Mouse (Mus musculus) lung, embryonic 15.5 days (tissue): ENCODE results near the gene Dzip1. TPM values are rescaled to one million over a fixed set of nuclear protein-coding genes. Genes with fewer than 3 reads are reported as not detected.

ENCODE experiments used
- ATAC-seq: fragments of 200-750 bp; cut with Nextera tagmentation; 2 replicates; pipeline ENCODE4 v1.8.0; 2017; ENCODE audit warnings: moderate number of reproducible peaks, borderline replicate concordance; ENCODE audit not compliant: low FRiP score, low TSS enrichment; ENCODE audit errors: extremely low read depth
- H3K27ac ChIP-seq: fragments of 300-500 bp; sonication (generic); 2 replicates; pipeline ENCODE4 v1.5.1; 2015; ENCODE audit warnings: moderate library complexity, mild to moderate bottlenecking, inconsistent platforms
- H3K27me3 ChIP-seq: fragments of 300-500 bp; sonication (generic); 2 replicates; pipeline ENCODE4 v1.6.1; 2015; ENCODE audit warnings: inconsistent platforms
- H3K36me3 ChIP-seq: fragments of 300-500 bp; sonication (generic); 2 replicates; pipeline ENCODE4 v1.6.1; 2015; ENCODE audit warnings: inconsistent platforms
- H3K4me1 ChIP-seq: fragments of 300-500 bp; sonication (generic); 2 replicates; pipeline ENCODE4 v1.6.1; 2015; ENCODE audit warnings: inconsistent platforms
- H3K4me2 ChIP-seq: fragments of 300-500 bp; sonication (generic); 2 replicates; pipeline ENCODE4 v1.6.1; 2015; ENCODE audit warnings: inconsistent platforms, mild to moderate bottlenecking, moderate library complexity
- H3K4me3 ChIP-seq: fragments of 300-500 bp; sonication (generic); 2 replicates; pipeline ENCODE4 v1.5.1; 2015; ENCODE audit warnings: mild to moderate bottlenecking, inconsistent platforms
- H3K9ac ChIP-seq: fragments of 300-500 bp; sonication (generic); 2 replicates; pipeline ENCODE4 v1.6.1; 2015; ENCODE audit warnings: inconsistent platforms
- H3K9me3 ChIP-seq: fragments of 300-500 bp; sonication (generic); 2 replicates; pipeline ENCODE4 v1.6.1; 2016; ENCODE audit warnings: inconsistent platforms
- WGBS: fragments of 180-500 bp; shearing (Covaris S2); methylation state at CpG from one replicate; pipeline ENCODE4 v1.1.7; 2015; 5-methylcytosine and 5-hydroxymethylcytosine counted together
- polyA plus RNA-seq: library from polyadenylated mRNA; unstranded; fragments of >200 nt; fragmentation: Nextera tagmentation; extraction: Ambion mirVana; gene quantifications from 2 replicates; pipeline ENCODE4 v1.2.1, GENCODE M21; 2015

The Dzip1 gene
- polyA plus RNA-seq, 1 experiment from 2014 or later, result 18.2 TPM

- Histone ChIP-seq H3K27me3 (no peaks in the 10 kb centered on the region), H3K4me1 (no peaks in the 10 kb centered on the region), H3K27ac (no peak overlapping the region), H3K4me2 (no peak overlapping the region), H3K9me3 (no peaks in the 10 kb centered on the region), H3K36me3 (peaks cover 28% of the 10 kb centered on the region; the same call in 1 of the 2 replicates), H3K4me3 (no peak overlapping the region), H3K9ac (no peak overlapping the region)
- 71% methylated on average over 7 of the region's 7 CpGs for WGBS
- no peak for ATAC-seq
These were observed 30.0 kb downstream of the Dzip1 start for GRCm38 (mm10) chr14:118895228-118895627.

- Histone ChIP-seq H3K4me3 (no peak overlapping the region), H3K9me3 (no peaks in the 10 kb centered on the region), H3K36me3 (peaks cover 36% of the 10 kb centered on the region), H3K9ac (no peak overlapping the region), H3K4me2 (no peak overlapping the region), H3K4me1 (no peaks in the 10 kb centered on the region), H3K27me3 (no peaks in the 10 kb centered on the region), H3K27ac (no peak overlapping the region)
- no peak for ATAC-seq
- 87% methylated on average over 4 of the region's 4 CpGs for WGBS
These were observed 35.2 kb downstream of the Dzip1 start for GRCm38 (mm10) chr14:118890101-118890500.

- no peaks in the 10 kb centered on the region for H3K27me3 ChIP-seq
- ATAC-seq, result 0 out of 2 replicates have a peak, but pooled peaks have one; percentile 44
- WGBS, result 64% methylated on average over 7 of the region's 7 CpGs
- H3K9ac ChIP-seq, result no peak overlapping the region
- H3K9me3 ChIP-seq, result no peaks in the 10 kb centered on the region
- H3K4me3 ChIP-seq, result no peak overlapping the region
- H3K27ac ChIP-seq, result 0 out of 2 replicates have a peak overlapping the region, but pooled peaks have one; percentile 34
- H3K4me1 ChIP-seq, result peaks cover 10% of the 10 kb centered on the region
- H3K36me3 ChIP-seq, result peaks cover 38% of the 10 kb centered on the region
- H3K4me2 ChIP-seq, result no peak overlapping the region
These were observed 41.1 kb downstream of the Dzip1 start for GRCm38 (mm10) chr14:118884250-118884556.

- peak overlapping the region; percentile 34 for H3K27ac ChIP-seq
- H3K9ac ChIP-seq, result no peak overlapping the region
- H3K27me3 ChIP-seq, result no peaks in the 10 kb centered on the region
- H3K4me2 ChIP-seq, result no peak overlapping the region
- peaks cover 40% of the 10 kb centered on the region for H3K36me3 ChIP-seq
- H3K4me3 ChIP-seq, result no peak overlapping the region
- peak; percentile 56; the same call in 1 of the 2 replicates for ATAC-seq
- WGBS, result 59% methylated on average over 18 of the region's 18 CpGs
- no peaks in the 10 kb centered on the region for H3K9me3 ChIP-seq
- H3K4me1 ChIP-seq, result peaks cover 10% of the 10 kb centered on the region
These were observed 41.7 kb downstream of the Dzip1 start for GRCm38 (mm10) chr14:118883344-118884249.

- WGBS, result 72% methylated on average over 10 of the region's 10 CpGs
- H3K4me1 ChIP-seq, result peaks cover 10% of the 10 kb centered on the region
These were observed 44.6 kb downstream of the Dzip1 start for GRCm38 (mm10) chr14:118880696-118881095.

GRCm38 (mm10) chr14:118878346-118878910 lies 46.8 kb downstream of the Dzip1 start:
- H3K4me2 ChIP-seq, result no peak overlapping the region
- no peak overlapping the region for H3K27ac ChIP-seq
- no peak overlapping the region for H3K9ac ChIP-seq
- no peaks in the 10 kb centered on the region for H3K27me3 ChIP-seq
- no peaks in the 10 kb centered on the region; the same call in 1 of the 2 replicates for H3K4me1 ChIP-seq
- no peak overlapping the region for H3K4me3 ChIP-seq
- peaks cover 31% of the 10 kb centered on the region for H3K36me3 ChIP-seq
- no peaks in the 10 kb centered on the region for H3K9me3 ChIP-seq
- 75% methylated on average over 11 of the region's 11 CpGs for WGBS
- no peak for ATAC-seq

More at GRCm38 (mm10) chr14:118880696-118881095, 44.6 kb downstream of the Dzip1 start:
- Histone ChIP-seq H3K27ac (no peak overlapping the region), H3K9me3 (no peaks in the 10 kb centered on the region), H3K36me3 (peaks cover 39% of the 10 kb centered on the region), H3K9ac (no peak overlapping the region), H3K4me2 (no peak overlapping the region), H3K4me3 (no peak overlapping the region), H3K27me3 (no peaks in the 10 kb centered on the region)
- ATAC-seq, result no peak

GRCm38 (mm10) chr14:118874786-118875415 lies 50.4 kb downstream of the Dzip1 start:
- WGBS, result 54% methylated on average over 10 of the region's 10 CpGs
- ATAC-seq, result peak; percentile 27; the same call in 1 of the 2 replicates
- H3K4me1 ChIP-seq, result peaks cover 2% of the 10 kb centered on the region; the same call in 1 of the 2 replicates
- peaks cover 26% of the 10 kb centered on the region for H3K36me3 ChIP-seq
- no peak overlapping the region for H3K27ac ChIP-seq
- H3K27me3 ChIP-seq, result no peaks in the 10 kb centered on the region
- no peak overlapping the region for H3K9ac ChIP-seq
- H3K9me3 ChIP-seq, result no peaks in the 10 kb centered on the region
- H3K4me2 ChIP-seq, result no peak overlapping the region
- no peak overlapping the region for H3K4me3 ChIP-seq

GRCm38 (mm10) chr14:118874126-118874525 lies 51.1 kb downstream of the Dzip1 start:
- H3K4me2 ChIP-seq, result no peak overlapping the region
- peaks cover 19% of the 10 kb centered on the region for H3K36me3 ChIP-seq
- no peak overlapping the region for H3K4me3 ChIP-seq
- WGBS, result 92% methylated on average over 4 of the region's 4 CpGs
- ATAC-seq, result no peak
- no peak overlapping the region for H3K27ac ChIP-seq
- H3K27me3 ChIP-seq, result no peaks in the 10 kb centered on the region
- peaks cover 3% of the 10 kb centered on the region; the same call in 1 of the 2 replicates for H3K4me1 ChIP-seq
- H3K9ac ChIP-seq, result no peak overlapping the region
- no peaks in the 10 kb centered on the region for H3K9me3 ChIP-seq

GRCm38 (mm10) chr14:118869712-118870111 lies 55.5 kb downstream of the Dzip1 start:
- Histone ChIP-seq H3K27ac (no peak overlapping the region), H3K4me3 (no peak overlapping the region), H3K4me2 (no peak overlapping the region), H3K9ac (no peak overlapping the region), H3K9me3 (no peaks in the 10 kb centered on the region), H3K27me3 (no peaks in the 10 kb centered on the region), H3K4me1 (peaks cover 15% of the 10 kb centered on the region), H3K36me3 (no peaks in the 10 kb centered on the region; the same call in 1 of the 2 replicates)
- peak; percentile 27; the same call in 1 of the 2 replicates for ATAC-seq
- 52% methylated on average over 6 of the region's 6 CpGs for WGBS

GRCm38 (mm10) chr14:118868102-118868724 lies 57.0 kb downstream of the Dzip1 start:
- no peaks in the 10 kb centered on the region; the same call in 1 of the 2 replicates for H3K36me3 ChIP-seq
- no peak overlapping the region for H3K4me2 ChIP-seq
- H3K9me3 ChIP-seq, result no peaks in the 10 kb centered on the region
- WGBS, result 82% methylated on average over 13 of the region's 13 CpGs
- no peak overlapping the region for H3K27ac ChIP-seq
- ATAC-seq, result no peak
- peaks cover 15% of the 10 kb centered on the region for H3K4me1 ChIP-seq
- no peaks in the 10 kb centered on the region for H3K27me3 ChIP-seq
- no peak overlapping the region for H3K4me3 ChIP-seq
- H3K9ac ChIP-seq, result no peak overlapping the region

GRCm38 (mm10) chr14:118867366-118867765 lies 57.9 kb downstream of the Dzip1 start:
- Histone ChIP-seq H3K4me1 (peaks cover 15% of the 10 kb centered on the region), H3K9me3 (no peaks in the 10 kb centered on the region), H3K4me2 (no peak overlapping the region), H3K4me3 (no peak overlapping the region), H3K27me3 (no peaks in the 10 kb centered on the region), H3K27ac (no peak overlapping the region), H3K9ac (no peak overlapping the region), H3K36me3 (no peaks in the 10 kb centered on the region)
- ATAC-seq, result no peak
- WGBS, result 51% methylated on average over 6 of the region's 6 CpGs
